Mouse (Mus musculus): ENCODE data around the gene Ablim1. TPM values are rescaled to one million over a fixed set of nuclear protein-coding genes. Genes with fewer than 3 reads are reported as not detected.

Ablim1 gene
- polyA plus RNA-seq, 1 experiment from 2014 or later, result 0.46 TPM

- H3K27ac ChIP-seq, result no peak overlapping the region
- H3K4me3 ChIP-seq (ENCODE audit: inconsistent target), result no peak overlapping the region
- no peaks in the 10 kb centered on the region for H3K79me2 ChIP-seq (ENCODE audit: inconsistent target)
- WGBS (ENCODE audit: missing documents), result 10% methylated on average over 7 of the region's 7 CpGs
- no peaks in the 10 kb centered on the region for H3K36me3 ChIP-seq (ENCODE audit: inconsistent target)
Measured at GRCm38 (mm10) chr19:57116871-57117501, 197.7 kb downstream of the Ablim1 start.

- 86% methylated on average over 5 of the region's 5 CpGs for WGBS (ENCODE audit: missing documents)
- Histone ChIP-seq H3K79me2 (ENCODE audit: inconsistent target) (no peaks in the 10 kb centered on the region), H3K4me3 (ENCODE audit: inconsistent target) (no peak overlapping the region), H3K36me3 (ENCODE audit: inconsistent target) (no peaks in the 10 kb centered on the region), H3K27ac (no peak overlapping the region)
Measured at GRCm38 (mm10) chr19:57115670-57116069, 199.0 kb downstream of the Ablim1 start.

- Histone ChIP-seq H3K4me3 (ENCODE audit: inconsistent target) (no peak overlapping the region), H3K79me2 (ENCODE audit: inconsistent target) (no peaks in the 10 kb centered on the region), H3K36me3 (ENCODE audit: inconsistent target) (no peaks in the 10 kb centered on the region), H3K27ac (no peak overlapping the region)
- WGBS (ENCODE audit: missing documents), result 82% methylated on average over 5 of the region's 5 CpGs
Measured at GRCm38 (mm10) chr19:57114951-57115350, 199.8 kb downstream of the Ablim1 start.

GRCm38 (mm10) chr19:57113975-57114374 is 200.7 kb downstream of the Ablim1 start:
- H3K36me3 ChIP-seq (ENCODE audit: inconsistent target), result no peaks in the 10 kb centered on the region
- no peaks in the 10 kb centered on the region for H3K79me2 ChIP-seq (ENCODE audit: inconsistent target)
- 91% methylated on average over 8 of the region's 8 CpGs for WGBS (ENCODE audit: missing documents)
- no peak overlapping the region for H3K4me3 ChIP-seq (ENCODE audit: inconsistent target)
- no peak overlapping the region for H3K27ac ChIP-seq

GRCm38 (mm10) chr19:57112816-57113406 is 201.8 kb downstream of the Ablim1 start:
- no peak overlapping the region for H3K27ac ChIP-seq
- H3K4me3 ChIP-seq (ENCODE audit: inconsistent target), result no peak overlapping the region
- no peaks in the 10 kb centered on the region for H3K79me2 ChIP-seq (ENCODE audit: inconsistent target)
- WGBS (ENCODE audit: missing documents), result 43% methylated on average over 8 of the region's 9 CpGs
- no peaks in the 10 kb centered on the region for H3K36me3 ChIP-seq (ENCODE audit: inconsistent target)

DNA sequence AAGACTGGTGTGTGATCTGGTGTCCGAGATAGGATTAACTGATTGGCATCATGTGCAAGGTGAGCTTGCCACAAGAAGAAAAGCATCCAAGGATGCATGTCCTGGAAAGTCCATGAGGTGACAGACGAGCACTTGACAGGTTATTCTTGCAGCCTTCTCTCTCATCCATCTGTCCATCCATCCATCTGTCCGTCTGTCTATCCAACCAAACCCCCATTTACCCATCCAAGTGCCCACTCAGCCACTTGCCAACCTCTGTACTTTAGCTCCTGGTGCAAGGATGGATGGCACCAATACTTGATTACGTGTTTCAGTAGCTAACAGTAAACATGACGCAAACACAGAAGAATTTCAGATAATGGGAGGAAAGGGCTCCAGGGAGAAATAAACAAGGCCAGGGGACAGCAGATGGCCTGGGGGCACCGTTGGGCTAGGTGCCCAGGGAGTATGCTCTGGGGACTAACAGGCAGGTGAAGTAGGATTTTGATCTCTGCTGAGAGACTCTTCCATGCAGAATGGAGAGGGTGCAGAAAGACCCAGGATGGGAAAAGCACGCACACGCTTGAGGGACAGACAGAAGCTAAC is 202.4 kb downstream of the Ablim1 start:
- Histone ChIP-seq H3K36me3 (ENCODE audit: inconsistent target) (no peaks in the 10 kb centered on the region), H3K79me2 (ENCODE audit: inconsistent target) (no peaks in the 10 kb centered on the region), H3K4me3 (ENCODE audit: inconsistent target) (no peak overlapping the region), H3K27ac (no peak overlapping the region)
- WGBS (ENCODE audit: missing documents), result 75% methylated on average over 8 of the region's 8 CpGs

GRCm38 (mm10) chr19:57111301-57111700 is 203.4 kb downstream of the Ablim1 start:
- H3K27ac ChIP-seq, result no peak overlapping the region
- no peaks in the 10 kb centered on the region for H3K36me3 ChIP-seq (ENCODE audit: inconsistent target)
- WGBS (ENCODE audit: missing documents), result 89% methylated on average over 6 of the region's 6 CpGs
- no peak overlapping the region for H3K4me3 ChIP-seq (ENCODE audit: inconsistent target)
- H3K79me2 ChIP-seq (ENCODE audit: inconsistent target), result no peaks in the 10 kb centered on the region

GRCm38 (mm10) chr19:57109620-57110019 is 205.1 kb downstream of the Ablim1 start:
- 88% methylated on average over 7 of the region's 7 CpGs for WGBS (ENCODE audit: missing documents)
- Histone ChIP-seq H3K4me3 (ENCODE audit: inconsistent target) (no peak overlapping the region), H3K79me2 (ENCODE audit: inconsistent target) (no peaks in the 10 kb centered on the region), H3K36me3 (ENCODE audit: inconsistent target) (no peaks in the 10 kb centered on the region), H3K27ac (no peak overlapping the region)

- Histone ChIP-seq H3K4me3 (ENCODE audit: inconsistent target) (no peak overlapping the region), H3K36me3 (ENCODE audit: inconsistent target) (no peaks in the 10 kb centered on the region), H3K27ac (no peak overlapping the region), H3K79me2 (ENCODE audit: inconsistent target) (no peaks in the 10 kb centered on the region)
- 88% methylated on average over 6 of the region's 6 CpGs for WGBS (ENCODE audit: missing documents)
Measured at GRCm38 (mm10) chr19:57106513-57106912, 208.2 kb downstream of the Ablim1 start.

DNA sequence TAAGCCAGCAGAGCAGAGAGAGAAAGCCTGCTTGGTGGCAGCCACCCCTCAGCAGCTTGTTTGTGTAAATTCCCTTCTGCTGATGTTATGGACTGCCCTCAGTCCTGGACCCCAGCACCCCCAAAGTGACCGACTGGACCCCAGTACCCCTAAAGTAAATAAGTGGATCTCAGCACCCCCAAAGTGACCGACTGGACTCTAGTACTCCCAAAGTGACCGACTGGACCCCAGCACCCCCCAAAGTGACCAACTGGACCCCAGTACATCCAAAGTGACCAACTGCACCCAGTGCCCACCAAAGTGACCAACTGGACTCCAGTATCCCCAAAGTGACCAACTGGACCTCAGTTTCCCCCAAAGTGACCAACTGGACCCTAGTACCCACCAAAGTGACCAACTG is 208.7 kb downstream of the Ablim1 start:
- 89% methylated on average over 3 of the region's 3 CpGs for WGBS (ENCODE audit: missing documents)
- no peaks in the 10 kb centered on the region for H3K36me3 ChIP-seq (ENCODE audit: inconsistent target)
- H3K4me3 ChIP-seq (ENCODE audit: inconsistent target), result no peak overlapping the region
- H3K27ac ChIP-seq, result no peak overlapping the region
- no peaks in the 10 kb centered on the region for H3K79me2 ChIP-seq (ENCODE audit: inconsistent target)

GRCm38 (mm10) chr19:57105156-57105555 is 209.6 kb downstream of the Ablim1 start:
- no peaks in the 10 kb centered on the region for H3K36me3 ChIP-seq (ENCODE audit: inconsistent target)
- 89% methylated on average over 6 of the region's 6 CpGs for WGBS (ENCODE audit: missing documents)
- H3K27ac ChIP-seq, result no peak overlapping the region
- H3K4me3 ChIP-seq (ENCODE audit: inconsistent target), result no peak overlapping the region
- H3K79me2 ChIP-seq (ENCODE audit: inconsistent target), result no peaks in the 10 kb centered on the region

- 24% methylated on average over 5 of the region's 5 CpGs for WGBS (ENCODE audit: missing documents)
- Histone ChIP-seq H3K4me3 (ENCODE audit: inconsistent target) (no peak overlapping the region), H3K79me2 (ENCODE audit: inconsistent target) (no peaks in the 10 kb centered on the region), H3K36me3 (ENCODE audit: inconsistent target) (no peaks in the 10 kb centered on the region), H3K27ac (no peak overlapping the region)
Measured at GRCm38 (mm10) chr19:57104171-57104748, 210.5 kb downstream of the Ablim1 start.

DNA sequence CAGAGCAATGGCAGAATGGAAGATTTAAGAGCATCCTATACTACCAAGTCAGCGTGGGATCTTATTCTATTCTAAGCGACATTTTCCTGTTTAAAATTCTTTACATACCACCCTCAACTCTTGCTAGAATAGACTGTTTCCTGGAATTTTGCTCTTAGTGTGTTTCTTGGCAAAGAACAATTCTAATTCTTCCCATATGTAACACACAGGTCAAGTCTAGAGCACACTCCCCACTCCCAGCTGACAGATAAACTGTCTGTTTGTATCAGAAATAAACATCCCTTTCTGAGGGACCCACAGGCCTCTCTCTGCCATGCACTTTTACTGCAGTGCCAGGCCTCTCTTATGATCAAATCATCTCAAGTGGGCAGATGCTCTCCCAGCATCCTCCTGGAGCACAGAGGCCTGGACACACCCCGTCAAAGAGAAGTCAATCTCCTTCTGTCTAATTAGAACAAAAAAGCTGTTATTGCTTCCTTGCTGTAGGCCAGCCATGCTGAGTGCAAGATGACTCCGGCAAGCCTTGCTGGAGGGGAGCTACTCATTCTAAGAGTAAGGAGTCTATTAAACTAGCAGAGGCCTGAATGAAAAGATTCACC is 211.3 kb downstream of the Ablim1 start:
- H3K79me2 ChIP-seq (ENCODE audit: inconsistent target), result no peaks in the 10 kb centered on the region
- WGBS (ENCODE audit: missing documents), result 92% methylated on average over 4 of the region's 4 CpGs
- no peak overlapping the region for H3K27ac ChIP-seq

DNA sequence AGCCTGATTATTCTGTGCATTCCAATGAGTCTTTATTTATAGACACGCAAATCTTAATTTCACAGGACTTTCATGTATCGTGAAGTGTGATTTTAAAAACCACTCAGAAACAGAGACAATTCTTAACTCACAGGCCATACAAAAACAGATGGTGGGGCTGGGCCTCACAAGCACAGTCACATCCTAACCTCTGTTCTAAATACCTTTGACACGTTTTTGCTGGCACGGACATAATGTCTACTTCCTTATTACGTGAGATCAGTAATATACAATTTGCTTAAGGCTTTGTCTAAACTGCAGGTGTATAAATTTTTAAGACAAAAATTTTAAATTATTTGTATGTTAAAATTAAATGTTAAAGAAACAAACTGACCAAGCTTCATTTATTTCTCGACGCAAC is 212.7 kb downstream of the Ablim1 start:
- no peaks in the 10 kb centered on the region for H3K36me3 ChIP-seq (ENCODE audit: inconsistent target)
- no peak overlapping the region for H3K27ac ChIP-seq
- H3K79me2 ChIP-seq (ENCODE audit: inconsistent target), result no peaks in the 10 kb centered on the region
- whole genome bisulfite sequencing (ENCODE audit: missing documents), result 91% methylated on average over 7 of the region's 7 CpGs
- H3K4me3 ChIP-seq (ENCODE audit: inconsistent target), result no peak overlapping the region

More for the DNA sequence above, 211.3 kb downstream of the Ablim1 start:
- H3K36me3 ChIP-seq (ENCODE audit: inconsistent target), result no peaks in the 10 kb centered on the region
- no peak overlapping the region for H3K4me3 ChIP-seq (ENCODE audit: inconsistent target)

Data from macrophage (primary cell).